Mouse (Mus musculus) hindbrain, embryonic 12.5 days (tissue): ENCODE results near the gene Srf. TPM values are rescaled to one million over a fixed set of nuclear protein-coding genes. Genes with fewer than 3 reads are reported as not detected.
"Not testable (repeated sequence)": the region's sequence is repeated elsewhere in the genome, so short reads cannot be mapped to it uniquely, and the experiment has no call there.

Experiments used
- ATAC-seq: fragments of 200-750 bp; cut with Nextera tagmentation; 2 replicates; pipeline ENCODE4 v1.8.0; 2017; ENCODE audit warnings: moderate TSS enrichment; ENCODE audit not compliant: low FRiP score
- H3K27ac ChIP-seq: fragments of 300-500 bp; sonication (generic); 2 replicates; pipeline ENCODE4 v1.5.1; 2016; ENCODE audit warnings: mild to moderate bottlenecking
- H3K27me3 ChIP-seq: fragments of 300-500 bp; sonication (generic); 2 replicates; pipeline ENCODE4 v1.6.1; 2016; ENCODE audit warnings: mild to moderate bottlenecking
- H3K36me3 ChIP-seq: fragments of 300-500 bp; sonication (generic); 2 replicates; pipeline ENCODE4 v1.6.1; 2016; ENCODE audit warnings: mild to moderate bottlenecking
- H3K4me1 ChIP-seq: fragments of 300-500 bp; sonication (generic); 2 replicates; pipeline ENCODE4 v1.6.1; 2016
- H3K4me2 ChIP-seq: fragments of 300-500 bp; sonication (generic); replicated peaks from 2 replicates; pipeline ENCODE4 v1.6.1; 2016; ENCODE audit warnings: mild to moderate bottlenecking
- H3K4me3 ChIP-seq: fragments of 300-500 bp; sonication (generic); 2 replicates; pipeline ENCODE4 v1.5.1; 2016; ENCODE audit warnings: mild to moderate bottlenecking
- H3K9ac ChIP-seq: fragments of 300-500 bp; sonication (generic); 2 replicates; pipeline ENCODE4 v1.6.1; 2016; ENCODE audit warnings: mild to moderate bottlenecking, moderate library complexity
- H3K9me3 ChIP-seq: fragments of 300-500 bp; sonication (generic); replicated peaks from 2 replicates; pipeline ENCODE4 v1.6.1; 2016; ENCODE audit warnings: mild to moderate bottlenecking
- WGBS: fragments of 180-500 bp; shearing (Covaris S2); methylation state at CpG from one replicate; pipeline ENCODE4 v1.1.7; 2016; 5-methylcytosine and 5-hydroxymethylcytosine counted together
- polyA plus RNA-seq: library from polyadenylated mRNA; unstranded; fragments of >200 nt; fragmentation: Nextera tagmentation; extraction: Ambion mirVana; gene quantifications from 2 replicates; pipeline ENCODE4 v1.2.1, GENCODE M21; 2016

Gene Srf
- polyA plus RNA-seq, 1 experiment from 2014 or later, result 5.9 TPM

DNA sequence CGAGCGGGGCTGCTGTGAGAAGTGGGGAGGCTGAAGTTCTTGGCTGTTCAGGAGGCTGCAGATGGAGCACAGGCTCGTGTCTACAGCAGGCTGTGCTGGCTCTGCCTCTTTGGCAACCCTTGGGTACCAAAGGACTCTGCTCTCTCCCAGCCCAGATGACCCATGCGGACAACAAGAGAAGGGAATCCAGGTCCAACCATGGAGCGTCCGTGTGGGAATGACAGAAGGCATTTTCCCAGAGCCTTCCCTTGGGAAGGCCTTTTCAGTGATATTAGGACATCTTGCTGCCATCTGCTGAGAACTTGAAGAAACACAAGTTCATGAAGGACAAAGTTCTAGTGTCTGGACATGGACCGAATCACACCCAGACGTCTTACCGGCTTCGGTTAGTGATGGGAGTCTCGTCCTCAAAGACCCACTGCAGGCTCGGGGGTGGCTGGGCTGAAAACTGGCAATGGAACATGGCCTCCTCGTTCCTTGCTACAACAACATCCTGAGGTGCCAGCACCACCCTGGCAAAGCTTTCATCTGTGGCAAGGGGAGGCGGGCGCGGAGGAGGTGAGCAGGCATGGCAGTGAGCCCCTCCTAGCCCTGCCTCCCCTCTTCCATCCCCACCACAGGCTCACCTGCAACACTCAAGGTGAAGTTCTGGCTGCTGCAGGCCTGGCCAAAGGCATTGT lies 33.8 kb upstream of the Srf start:
- ATAC-seq, result no peak
- Histone ChIP-seq H3K9ac (no peak overlapping the region), H3K27ac (no peak overlapping the region), H3K4me2 (no peak overlapping the region), H3K4me1 (peaks cover 13% of the 10 kb centered on the region), H3K36me3 (peaks cover 60% of the 10 kb centered on the region), H3K27me3 (no peaks in the 10 kb centered on the region), H3K4me3 (no peak overlapping the region), H3K9me3 (no peaks in the 10 kb centered on the region)
- 89% methylated on average over 16 of the region's 16 CpGs for WGBS

DNA sequence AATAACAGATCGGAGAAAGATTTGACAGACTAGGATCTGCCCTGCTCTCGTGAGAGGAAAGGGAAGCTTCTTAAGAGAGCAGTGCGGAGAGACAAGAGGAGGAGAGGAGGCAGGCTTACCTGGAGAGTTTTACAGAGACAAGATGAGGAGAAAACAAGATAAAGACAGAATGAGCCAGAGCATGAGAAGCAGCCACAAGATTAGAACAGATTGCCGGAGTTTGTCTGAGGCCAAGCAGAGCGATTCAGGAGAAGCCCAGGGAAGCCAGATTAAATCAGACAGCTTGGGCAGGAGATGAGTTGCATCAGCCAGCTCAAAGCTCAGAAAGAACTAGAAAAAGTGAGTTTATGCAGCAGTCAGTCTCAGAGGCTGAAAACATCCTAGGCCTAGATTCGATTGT lies 32.9 kb upstream of the Srf start:
- ATAC-seq, result no peak
- Histone ChIP-seq H3K9me3 (no peaks in the 10 kb centered on the region), H3K4me3 (no peak overlapping the region), H3K27me3 (no peaks in the 10 kb centered on the region), H3K4me1 (0 out of 2 replicates have a peak, but pooled peaks cover 9% of the 10 kb centered on the region), H3K36me3 (peaks cover 66% of the 10 kb centered on the region), H3K4me2 (no peak overlapping the region), H3K9ac (no peak overlapping the region), H3K27ac (no peak overlapping the region)
- WGBS, result 97% methylated on average over 6 of the region's 6 CpGs

DNA sequence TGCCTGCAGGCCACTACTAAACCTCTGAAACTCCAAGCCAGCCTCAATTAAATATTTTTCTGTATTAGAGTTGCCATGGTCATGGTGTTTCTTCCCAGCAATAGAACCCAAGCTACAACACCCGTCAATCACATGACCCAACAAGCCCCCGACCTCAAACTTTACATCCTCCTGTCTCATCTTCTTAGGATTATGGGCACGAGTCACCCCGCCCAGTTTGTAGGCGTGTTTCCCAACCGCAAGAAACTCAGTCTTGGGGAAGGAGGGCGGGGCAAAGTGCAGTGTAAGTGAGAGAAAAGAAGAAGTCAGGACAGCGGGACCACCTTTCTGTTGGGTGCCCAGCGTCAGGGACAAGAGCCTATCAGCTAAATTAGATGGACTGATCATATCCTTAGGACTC lies 32.2 kb upstream of the Srf start:
- WGBS, result 86% methylated on average over 9 of the region's 9 CpGs
- Histone ChIP-seq H3K4me1 (0 out of 2 replicates have a peak, but pooled peaks cover 8% of the 10 kb centered on the region), H3K4me2 (no peak overlapping the region), H3K27me3 (no peaks in the 10 kb centered on the region), H3K27ac (no peak overlapping the region), H3K9ac (no peak overlapping the region), H3K36me3 (peaks cover 66% of the 10 kb centered on the region), H3K9me3 (no peaks in the 10 kb centered on the region), H3K4me3 (no peak overlapping the region)
- ATAC-seq, result no peak

DNA sequence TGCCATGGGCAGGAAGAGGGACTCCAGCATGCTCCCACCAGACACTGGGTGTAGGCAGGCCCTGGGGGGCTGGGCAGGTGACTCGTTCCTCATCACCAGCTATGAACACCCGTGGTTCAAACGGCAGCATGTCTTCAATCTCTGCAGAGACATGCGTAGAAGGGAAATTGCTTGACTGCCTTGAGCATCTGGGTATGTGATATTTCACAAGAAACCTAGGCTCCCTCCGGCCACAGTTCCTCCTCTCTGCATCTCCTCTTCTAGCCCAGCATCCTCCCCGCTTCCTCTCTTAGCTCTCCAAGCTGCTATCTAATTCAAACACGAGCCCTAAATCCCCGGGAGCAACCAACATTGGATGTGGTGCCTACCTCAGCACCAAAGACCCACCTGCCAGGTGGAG lies 30.4 kb upstream of the Srf start:
- no peak for ATAC-seq
- H3K36me3 ChIP-seq, result peaks cover 81% of the 10 kb centered on the region
- H3K4me3 ChIP-seq, result no peak overlapping the region

DNA sequence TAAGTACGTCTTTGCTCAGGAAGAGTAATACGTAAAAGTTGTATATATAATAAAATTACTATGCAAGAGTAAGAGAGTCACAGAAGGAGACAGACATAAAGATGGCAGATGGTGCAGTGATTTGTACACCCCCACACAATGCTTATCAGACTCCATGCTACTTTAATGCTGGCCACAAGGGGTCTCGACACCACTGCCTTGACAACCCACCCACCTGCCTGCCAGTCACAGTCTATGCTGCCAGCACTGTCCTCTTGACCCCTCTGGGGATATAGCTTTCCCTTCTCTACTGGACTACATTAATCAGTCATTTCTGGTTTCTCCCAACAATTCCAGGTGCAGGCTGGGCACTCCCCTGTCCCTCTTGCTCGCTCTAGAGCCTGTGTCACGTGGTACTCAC lies 22.7 kb upstream of the Srf start:
- Histone ChIP-seq H3K27me3 (no peaks in the 10 kb centered on the region), H3K27ac (no peak overlapping the region), H3K4me2 (no peak overlapping the region), H3K4me1 (no peaks in the 10 kb centered on the region), H3K36me3 (peaks cover 80% of the 10 kb centered on the region), H3K9ac (no peak overlapping the region), H3K4me3 (no peak overlapping the region), H3K9me3 (no peaks in the 10 kb centered on the region)
- ATAC-seq, result peak; percentile 61; the same call in 1 of the 2 replicates
- 79% methylated on average over 5 of the region's 5 CpGs for WGBS

More for the DNA sequence above, 30.4 kb upstream of the Srf start:
- Histone ChIP-seq H3K9me3 (no peaks in the 10 kb centered on the region), H3K27ac (no peak overlapping the region), H3K4me2 (no peak overlapping the region), H3K9ac (no peak overlapping the region), H3K27me3 (no peaks in the 10 kb centered on the region), H3K4me1 (no peaks in the 10 kb centered on the region)
- WGBS, result 92% methylated on average over 8 of the region's 8 CpGs

DNA sequence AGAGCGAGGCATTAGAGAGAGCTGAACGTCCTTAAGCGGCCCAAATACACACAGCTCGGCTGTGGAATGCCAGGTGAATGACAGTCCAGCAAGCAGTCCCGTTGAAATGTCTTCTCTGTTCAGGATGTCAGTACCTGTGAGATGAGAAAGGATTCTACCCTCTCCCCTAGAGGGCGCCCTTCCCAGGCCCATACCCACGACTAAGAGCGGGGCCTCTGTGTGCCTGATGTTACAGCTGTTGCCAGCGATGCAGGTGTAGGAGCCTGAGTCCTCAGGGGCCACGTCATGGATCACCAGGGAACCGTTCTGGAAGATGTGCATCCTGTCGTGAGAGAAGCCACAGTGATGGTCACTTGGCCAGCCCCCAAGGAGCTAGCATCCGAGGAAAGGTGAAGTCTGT lies 20.1 kb upstream of the Srf start:
- WGBS, result 90% methylated on average over 13 of the region's 13 CpGs
- Histone ChIP-seq H3K27me3 (no peaks in the 10 kb centered on the region), H3K4me3 (no peak overlapping the region), H3K27ac (no peak overlapping the region), H3K4me2 (no peak overlapping the region), H3K36me3 (peaks cover 87% of the 10 kb centered on the region), H3K9ac (no peak overlapping the region), H3K4me1 (no peaks in the 10 kb centered on the region), H3K9me3 (no peaks in the 10 kb centered on the region)
- ATAC-seq, result no peak

DNA sequence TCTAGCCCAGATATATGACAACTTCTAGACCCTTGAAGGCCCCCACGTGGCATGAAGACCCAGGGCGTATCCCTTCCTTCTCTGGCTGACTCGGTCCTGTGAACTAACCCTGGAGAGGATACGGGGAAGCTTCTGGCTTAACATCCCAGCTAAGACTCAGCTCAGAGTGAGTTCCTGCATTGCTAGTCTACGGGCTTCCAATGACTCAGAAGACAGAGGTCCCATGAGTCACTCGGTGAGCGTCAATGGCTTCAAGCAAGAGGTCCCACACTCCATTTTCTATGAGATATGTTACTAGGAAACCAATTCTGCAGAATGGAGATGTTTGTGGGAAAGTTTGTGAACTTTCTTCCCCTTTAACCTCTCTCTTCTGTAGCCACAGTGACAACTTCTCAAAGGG lies 18.6 kb upstream of the Srf start:
- peaks cover 89% of the 10 kb centered on the region for H3K36me3 ChIP-seq
- WGBS, result 93% methylated on average over 7 of the region's 7 CpGs

DNA sequence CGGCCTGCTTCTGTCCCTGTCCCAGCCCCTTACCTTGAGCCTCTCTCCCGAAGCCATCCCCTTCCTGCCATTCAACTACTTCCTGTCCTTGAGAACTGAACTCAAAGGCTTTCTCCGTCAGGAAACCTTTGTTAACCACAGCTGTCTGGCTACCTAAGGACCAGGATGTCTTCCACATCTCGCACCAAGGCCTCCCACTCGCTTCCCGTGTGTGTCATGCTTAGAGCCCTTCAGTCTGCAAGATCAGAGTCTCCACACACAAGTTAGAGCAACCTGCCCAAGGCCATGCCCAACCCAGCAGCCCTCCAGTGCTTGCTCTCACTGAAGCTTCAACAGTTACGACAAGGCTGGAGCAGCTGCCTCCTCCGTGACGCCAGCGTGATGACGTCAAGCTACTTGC lies 15.0 kb upstream of the Srf start:
- no peaks in the 10 kb centered on the region for H3K4me1 ChIP-seq
- H3K27me3 ChIP-seq, result no peaks in the 10 kb centered on the region
- H3K9me3 ChIP-seq, result no peaks in the 10 kb centered on the region
- WGBS, result 88% methylated on average over 11 of the region's 11 CpGs
- ATAC-seq, result no peak
- H3K4me3 ChIP-seq, result no peak overlapping the region
- no peak overlapping the region for H3K9ac ChIP-seq
- no peak overlapping the region for H3K4me2 ChIP-seq
- H3K36me3 ChIP-seq, result peaks cover 92% of the 10 kb centered on the region
- H3K27ac ChIP-seq, result no peak overlapping the region

More for the DNA sequence above, 18.6 kb upstream of the Srf start:
- Histone ChIP-seq H3K4me3 (no peak overlapping the region), H3K9ac (no peak overlapping the region), H3K27ac (no peak overlapping the region), H3K27me3 (no peaks in the 10 kb centered on the region), H3K4me1 (no peaks in the 10 kb centered on the region), H3K4me2 (no peak overlapping the region), H3K9me3 (no peaks in the 10 kb centered on the region)
- ATAC-seq, result no peak

DNA sequence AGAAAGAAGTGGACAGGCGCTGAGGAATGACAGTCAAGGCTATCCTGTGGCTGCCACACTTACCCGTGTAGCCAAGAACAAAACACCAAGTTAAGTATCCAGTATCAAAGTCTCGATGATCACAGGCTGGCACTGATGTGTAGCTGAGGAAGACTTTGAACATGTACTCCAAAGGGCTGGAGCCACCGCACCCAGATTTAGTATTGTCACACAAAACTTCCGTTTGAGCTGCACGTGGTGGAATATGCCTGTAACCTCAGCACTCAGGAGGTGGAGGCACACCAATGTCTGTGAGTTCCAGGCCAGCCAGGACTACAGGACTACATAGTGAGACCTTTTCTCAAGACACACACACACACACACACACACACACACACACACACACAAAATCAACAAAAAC lies 3.2 kb upstream of the Srf start:
- no peak overlapping the region for H3K27ac ChIP-seq
- no peak overlapping the region for H3K9ac ChIP-seq
- no peak overlapping the region for H3K4me3 ChIP-seq
- H3K4me1 ChIP-seq, result peaks cover 18% of the 10 kb centered on the region
- peaks cover 9% of the 10 kb centered on the region for H3K36me3 ChIP-seq
- H3K4me2 ChIP-seq, result no peak overlapping the region
- ATAC-seq, result no peak
- WGBS, result 94% methylated on average over 6 of the region's 6 CpGs
- H3K27me3 ChIP-seq, result no peaks in the 10 kb centered on the region
- no peaks in the 10 kb centered on the region for H3K9me3 ChIP-seq

DNA sequence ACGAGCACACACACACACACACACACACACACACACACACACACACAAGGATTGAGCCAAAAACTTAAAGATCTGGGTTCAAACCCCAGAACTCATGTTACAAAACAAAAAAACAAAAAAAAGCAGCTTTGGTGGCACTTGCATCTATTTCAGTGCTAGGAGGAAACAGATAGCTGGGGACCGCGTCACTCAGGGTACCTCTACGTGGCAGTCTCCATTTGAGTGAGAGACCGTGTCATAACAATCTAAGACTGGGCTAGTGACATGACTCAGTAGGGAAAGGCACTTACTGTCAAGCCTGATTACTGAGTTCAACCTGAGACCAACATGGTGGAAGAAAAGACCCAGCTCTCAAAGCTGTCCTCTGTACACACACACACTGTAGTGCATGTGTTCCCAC lies 2.2 kb upstream of the Srf start:
- Histone ChIP-seq H3K4me3 (no peak overlapping the region), H3K4me2 (no peak overlapping the region), H3K27ac (no peak overlapping the region), H3K9me3 (no peaks in the 10 kb centered on the region), H3K9ac (no peak overlapping the region), H3K36me3 (no peaks in the 10 kb centered on the region), H3K4me1 (peaks cover 27% of the 10 kb centered on the region), H3K27me3 (no peaks in the 10 kb centered on the region)
- no peak for ATAC-seq
- WGBS, result 81% methylated on average over 5 of the region's 5 CpGs

DNA sequence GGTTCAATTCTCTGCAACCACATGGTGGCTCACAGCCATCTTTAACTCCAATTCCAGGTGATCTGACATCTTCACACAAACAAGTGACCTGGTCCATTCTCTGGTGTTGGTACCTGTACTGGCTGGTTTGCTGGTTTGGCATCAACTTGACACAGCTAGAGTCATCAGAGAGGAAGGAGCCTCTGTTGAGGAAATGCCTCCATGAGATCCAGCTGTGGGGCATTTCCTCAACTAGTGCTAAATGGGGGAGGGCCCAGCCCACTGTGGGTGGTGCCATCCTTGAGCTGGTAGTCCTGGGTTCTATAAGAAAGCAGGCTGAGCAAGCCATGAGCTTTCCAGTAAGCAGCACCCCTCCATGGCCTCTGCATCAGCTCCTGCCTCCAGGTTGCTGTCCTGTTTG lies 1.3 kb upstream of the Srf start:
- peaks cover 34% of the 10 kb centered on the region for H3K4me1 ChIP-seq
- not testable (repeated sequence) for H3K27me3 ChIP-seq, H3K36me3 ChIP-seq, ATAC-seq, H3K9me3 ChIP-seq, H3K9ac ChIP-seq
- H3K27ac ChIP-seq, result peak overlapping the region; percentile 88; the same call in 1 of the 2 replicates
- 0 out of 2 replicates have a peak overlapping the region, but pooled peaks have one; percentile 99 for H3K4me3 ChIP-seq
- peak overlapping the region; percentile 88; the same call in 1 of the 2 replicates for H3K4me2 ChIP-seq

DNA sequence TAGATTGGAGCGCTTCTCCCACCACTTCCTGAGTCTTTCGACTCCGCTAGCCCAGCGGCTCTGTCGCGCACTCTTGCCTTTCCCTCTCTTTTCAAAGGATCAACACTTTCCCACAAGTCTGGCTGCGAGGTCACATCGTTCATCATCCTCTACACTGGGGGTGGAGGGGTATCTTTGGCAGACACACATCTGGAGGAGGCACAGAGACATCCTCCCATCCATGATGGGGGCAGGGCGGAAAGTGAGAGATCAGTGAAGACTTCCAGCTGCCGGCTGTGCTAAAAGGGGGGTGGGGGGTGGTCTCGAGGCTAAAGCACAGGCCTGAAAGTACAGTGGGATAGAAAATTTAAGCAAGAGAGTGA lies 590 bp upstream of the Srf start:
- no peaks in the 10 kb centered on the region for H3K9me3 ChIP-seq
- H3K4me1 ChIP-seq, result peaks cover 37% of the 10 kb centered on the region
- peak overlapping the region; percentile 88 for H3K4me2 ChIP-seq
- peak; percentile 21 for ATAC-seq
- H3K27me3 ChIP-seq, result no peaks in the 10 kb centered on the region
- H3K9ac ChIP-seq, result peak overlapping the region; percentile 65
- peaks cover 4% of the 10 kb centered on the region; the same call in 1 of the 2 replicates for H3K36me3 ChIP-seq
- peak overlapping the region; percentile 88 for H3K27ac ChIP-seq
- 0% methylated on average over 11 of the region's 11 CpGs for WGBS
- H3K4me3 ChIP-seq, result peak overlapping the region; percentile 99

DNA sequence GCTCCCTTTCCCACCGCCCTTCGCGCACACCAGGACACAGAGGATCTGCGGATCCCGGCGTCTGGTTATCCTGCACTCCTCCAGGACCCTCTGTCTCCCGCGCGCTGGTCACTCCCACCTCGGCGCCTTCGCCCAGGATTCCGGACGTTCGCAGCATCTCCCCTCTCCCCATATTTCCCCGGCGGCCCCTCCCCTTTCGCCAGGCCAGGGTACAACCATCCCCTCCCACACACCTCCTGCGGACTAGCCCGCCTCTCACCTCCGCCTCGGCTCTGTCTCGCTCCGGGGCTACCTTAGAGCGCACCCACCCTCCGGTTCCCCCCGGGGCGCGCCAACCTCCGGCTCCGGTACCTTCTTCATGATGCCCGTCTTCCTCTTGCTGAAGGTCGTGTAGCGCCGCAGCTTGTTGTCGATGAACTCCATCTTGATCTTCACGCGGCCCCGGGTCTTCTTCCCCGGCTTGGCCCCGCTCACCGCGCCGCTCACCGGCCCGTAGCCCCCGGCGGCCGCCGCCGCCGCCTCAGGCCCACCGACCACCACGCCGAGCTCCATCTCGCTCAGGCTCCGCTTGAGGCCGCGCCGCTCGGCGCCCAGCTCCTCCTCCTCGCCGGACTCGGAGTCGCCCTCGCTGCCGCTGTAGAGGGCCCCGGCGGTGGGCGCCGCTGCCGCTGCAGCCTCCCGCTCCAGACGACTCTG lies 850 bp downstream of the Srf start:
- under 1% methylated on average over 70 of the region's 75 CpGs for WGBS
- no peaks in the 10 kb centered on the region for H3K9me3 ChIP-seq
- peak; percentile 5 for ATAC-seq

More for the DNA sequence above, 850 bp downstream of the Srf start:
- Histone ChIP-seq H3K27me3 (no peaks in the 10 kb centered on the region), H3K4me3 (peak overlapping the region; percentile 99), H3K4me1 (peaks cover 37% of the 10 kb centered on the region), H3K4me2 (peak overlapping the region; percentile 88), H3K36me3 (peaks cover 19% of the 10 kb centered on the region), H3K27ac (peak overlapping the region; percentile 96), H3K9ac (peak overlapping the region; percentile 99)
